Mouse (Mus musculus) intestine, embryonic 15.5 days (tissue): ENCODE data around the gene Zic4. TPM values are rescaled to one million over a fixed set of nuclear protein-coding genes. Genes with fewer than 3 reads are reported as not detected.

Experiments
- ATAC-seq: fragments of 200-750 bp; cut with Nextera tagmentation; 2 replicates; pipeline ENCODE4 v1.8.0; 2017; ENCODE audit warnings: moderate TSS enrichment, moderate library complexity
- H3K27ac ChIP-seq: fragments of 300-500 bp; sonication (generic); 2 replicates; pipeline ENCODE4 v1.5.1; 2015; ENCODE audit warnings: mild to moderate bottlenecking, inconsistent platforms
- H3K27me3 ChIP-seq: fragments of 300-500 bp; sonication (generic); replicated peaks from 2 replicates; pipeline ENCODE4 v1.6.1; 2015; ENCODE audit warnings: inconsistent platforms
- H3K36me3 ChIP-seq: fragments of 300-500 bp; sonication (generic); 2 replicates; pipeline ENCODE4 v1.6.1; 2015; ENCODE audit warnings: inconsistent platforms
- H3K4me1 ChIP-seq: fragments of 300-500 bp; sonication (generic); replicated peaks from 2 replicates; pipeline ENCODE4 v1.6.1; 2015; ENCODE audit warnings: inconsistent platforms
- H3K4me2 ChIP-seq: fragments of 300-500 bp; sonication (generic); replicated peaks from 2 replicates; pipeline ENCODE4 v1.6.1; 2015; ENCODE audit warnings: mild to moderate bottlenecking, inconsistent platforms
- H3K4me3 ChIP-seq: fragments of 300-500 bp; sonication (generic); replicated peaks from 2 replicates; pipeline ENCODE4 v1.5.1; 2015; ENCODE audit warnings: inconsistent platforms
- H3K9ac ChIP-seq: fragments of 300-500 bp; sonication (generic); 2 replicates; pipeline ENCODE4 v1.6.1; 2015; ENCODE audit warnings: inconsistent platforms
- H3K9me3 ChIP-seq: fragments of 300-500 bp; sonication (generic); 2 replicates; pipeline ENCODE4 v1.6.1; 2016; ENCODE audit warnings: inconsistent platforms
- WGBS: fragments of 180-500 bp; shearing (Covaris S2); methylation state at CpG from one replicate; pipeline ENCODE4 v1.1.7; 2015; 5-methylcytosine and 5-hydroxymethylcytosine counted together
- polyA plus RNA-seq: library from polyadenylated mRNA; unstranded; fragments of >200 nt; fragmentation: Nextera tagmentation; extraction: Ambion mirVana; gene quantifications from 2 replicates; pipeline ENCODE4 v1.2.1, GENCODE M21; 2015

Gene Zic4
- polyA plus RNA-seq, result 0.16 TPM in 1 of 2 replicates, not detected in the other

DNA sequence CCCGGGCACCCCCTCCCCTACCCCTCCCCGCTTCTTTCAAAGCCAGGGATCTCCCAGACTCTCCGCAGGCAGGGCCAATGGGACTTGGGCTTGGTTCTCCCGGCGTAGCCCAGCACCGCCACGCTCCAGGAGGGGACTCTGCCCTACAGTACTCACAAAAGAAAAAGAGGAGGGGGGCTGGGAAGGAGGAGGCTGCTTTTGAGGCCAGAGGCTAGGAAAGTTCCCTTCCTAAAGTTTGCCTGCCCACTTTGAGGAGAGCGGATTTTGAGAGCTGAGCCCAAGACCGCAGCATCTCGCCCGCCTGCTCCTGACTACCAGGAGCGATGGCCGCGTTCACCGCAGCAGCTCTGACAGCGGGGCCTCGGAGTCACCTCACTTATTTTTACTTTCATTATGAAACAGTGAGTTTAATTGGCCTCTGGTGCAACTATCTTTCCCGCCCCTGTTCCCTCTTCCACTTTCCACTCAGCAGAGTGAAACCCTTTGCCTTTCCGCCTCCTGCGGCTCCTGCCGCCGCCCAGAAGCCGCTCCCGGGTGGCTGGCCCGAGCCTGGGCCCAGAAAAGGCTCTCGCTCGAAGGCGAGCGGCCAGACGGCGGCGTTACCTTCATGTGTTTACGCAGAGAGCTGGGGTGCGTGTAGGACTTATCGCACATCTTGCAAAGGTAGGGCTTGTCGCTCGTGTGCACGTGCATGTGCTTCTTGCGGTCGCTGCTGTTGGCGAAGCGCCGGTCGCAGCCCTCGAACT lies at the start of gene Zic4:
TSS of gene Zic4 (plus strand) at position 558 of the 746 bp plus-strand sequence.
- Histone ChIP-seq H3K9me3 (no peaks in the 10 kb centered on the region), H3K4me3 (peak within 1 kb of the TSS; percentile 30), H3K36me3 (no peaks in the 10 kb centered on the region), H3K4me1 (peaks cover 12% of the 10 kb centered on the region; the same call in 1 of the 2 replicates), H3K4me2 (peak within 1 kb of the TSS; percentile 52), H3K27ac (no peak within 1 kb of the TSS), H3K27me3 (peaks cover 72% of the 10 kb centered on the region), H3K9ac (no peak within 1 kb of the TSS)
- ATAC-seq, result peak; percentile 58
- under 1% methylated on average over 45 of the region's 45 CpGs for WGBS

DNA sequence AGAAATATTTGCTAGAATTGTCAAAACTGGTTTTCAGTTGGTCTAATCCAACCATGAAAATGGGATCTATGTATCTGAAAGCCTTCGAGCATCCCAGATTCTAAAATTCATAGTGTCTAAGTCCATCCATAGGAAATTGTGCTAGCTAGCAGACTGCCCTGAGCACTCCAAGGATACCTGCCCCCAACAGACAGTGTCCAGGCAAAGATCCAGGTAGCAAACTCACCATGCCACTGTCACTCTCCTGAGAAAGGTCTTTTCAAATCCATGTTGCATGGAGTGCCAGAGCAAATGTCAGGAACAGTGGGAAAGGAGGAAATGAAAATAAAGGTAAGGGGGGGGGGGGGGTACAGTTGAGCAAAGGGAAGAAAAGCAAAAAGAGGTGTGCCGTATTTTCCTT lies 14.6 kb upstream of the Zic4 start:
- 81% methylated on average over 2 of the region's 2 CpGs for WGBS
- Histone ChIP-seq H3K9me3 (no peaks in the 10 kb centered on the region), H3K36me3 (no peaks in the 10 kb centered on the region), H3K27me3 (peaks cover 26% of the 10 kb centered on the region), H3K4me2 (no peak overlapping the region), H3K4me3 (no peak overlapping the region), H3K9ac (no peak overlapping the region), H3K4me1 (no peaks in the 10 kb centered on the region), H3K27ac (no peak overlapping the region)
- no peak for ATAC-seq

DNA sequence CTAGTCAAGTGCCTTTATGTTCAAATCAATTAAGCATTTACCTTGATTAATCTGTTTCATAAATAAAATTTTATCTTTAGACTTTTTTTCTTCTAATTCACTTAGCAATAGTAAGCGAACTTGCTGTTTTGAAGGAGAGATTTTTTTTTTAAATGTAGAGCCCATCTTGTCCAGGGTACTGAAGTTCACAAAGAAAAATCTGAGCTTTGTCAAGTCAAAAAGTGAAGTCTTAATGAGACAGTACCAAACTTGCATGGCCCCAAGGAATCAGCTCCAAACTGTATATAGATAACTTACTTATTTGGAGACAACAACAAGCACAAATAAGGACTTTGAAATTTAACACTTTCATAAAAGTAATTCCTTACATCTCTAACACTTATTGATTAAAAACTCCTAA lies 13.5 kb upstream of the Zic4 start:
- 25% methylated on average over 1 of the region's 1 CpGs for WGBS
- no peak for ATAC-seq
- peaks cover 36% of the 10 kb centered on the region for H3K27me3 ChIP-seq
- H3K27ac ChIP-seq, result no peak overlapping the region
- H3K9me3 ChIP-seq, result no peaks in the 10 kb centered on the region
- H3K4me2 ChIP-seq, result no peak overlapping the region
- no peak overlapping the region for H3K9ac ChIP-seq
- H3K4me3 ChIP-seq, result no peak overlapping the region
- H3K4me1 ChIP-seq, result no peaks in the 10 kb centered on the region
- no peaks in the 10 kb centered on the region for H3K36me3 ChIP-seq

DNA sequence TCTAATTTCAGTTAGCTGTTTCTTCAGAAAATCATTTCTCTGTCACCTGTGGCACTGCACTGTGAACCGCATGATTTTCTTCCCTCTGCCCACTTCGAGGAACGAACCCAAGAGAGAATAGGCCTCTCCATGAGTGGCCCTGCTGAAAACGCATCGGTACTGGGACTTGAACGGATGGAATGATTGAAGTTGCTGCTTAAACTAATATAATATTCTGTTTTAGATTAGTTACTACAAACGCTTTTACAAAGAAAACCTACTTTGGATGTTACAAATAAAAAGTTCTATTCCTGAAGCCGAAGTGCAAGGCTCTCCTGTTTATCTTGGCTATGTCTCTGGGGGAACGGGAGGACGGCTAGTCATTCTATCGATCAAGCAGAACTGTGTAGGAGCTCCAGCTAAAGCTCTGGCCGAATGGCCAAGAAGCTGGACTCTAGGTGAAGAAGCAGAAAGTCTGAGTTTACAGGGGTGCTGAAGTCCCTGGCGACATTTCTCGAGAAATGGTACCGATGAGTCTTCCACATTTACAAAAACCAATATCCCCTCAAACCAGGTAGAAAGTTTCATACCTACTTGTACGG lies 11.9 kb upstream of the Zic4 start:
- Histone ChIP-seq H3K27ac (no peak overlapping the region), H3K27me3 (peaks cover 52% of the 10 kb centered on the region), H3K36me3 (no peaks in the 10 kb centered on the region), H3K4me1 (no peaks in the 10 kb centered on the region), H3K9ac (no peak overlapping the region), H3K9me3 (no peaks in the 10 kb centered on the region), H3K4me3 (no peak overlapping the region), H3K4me2 (no peak overlapping the region)
- no peak for ATAC-seq
- WGBS, result 1% methylated on average over 16 of the region's 16 CpGs

DNA sequence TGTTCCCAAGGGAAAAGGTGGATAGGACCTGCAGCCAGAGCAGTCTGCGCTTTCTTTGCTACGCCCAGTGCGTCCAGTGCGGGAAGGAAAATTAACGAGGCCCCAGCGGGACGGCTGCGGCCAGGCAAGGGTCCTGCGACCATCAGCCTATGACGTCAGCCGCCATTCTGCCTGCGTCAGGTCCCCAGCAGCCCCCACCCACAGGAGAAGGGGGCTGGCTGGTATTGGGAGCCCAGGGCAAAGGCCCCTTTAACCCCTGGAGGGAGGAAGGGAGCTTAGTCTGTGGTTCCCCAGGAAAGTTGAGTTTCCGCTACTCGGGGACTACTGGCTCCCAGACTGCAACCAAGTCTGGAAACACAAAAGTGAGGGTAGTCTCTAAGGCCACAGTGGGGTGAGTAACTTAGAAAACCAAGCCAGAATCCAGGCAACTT lies 11.3 kb upstream of the Zic4 start:
- Histone ChIP-seq H3K27me3 (peaks cover 57% of the 10 kb centered on the region), H3K4me1 (no peaks in the 10 kb centered on the region), H3K36me3 (no peaks in the 10 kb centered on the region), H3K9me3 (no peaks in the 10 kb centered on the region), H3K4me3 (no peak overlapping the region), H3K4me2 (no peak overlapping the region), H3K27ac (no peak overlapping the region), H3K9ac (no peak overlapping the region)
- 1% methylated on average over 14 of the region's 14 CpGs for WGBS
- ATAC-seq, result no peak

DNA sequence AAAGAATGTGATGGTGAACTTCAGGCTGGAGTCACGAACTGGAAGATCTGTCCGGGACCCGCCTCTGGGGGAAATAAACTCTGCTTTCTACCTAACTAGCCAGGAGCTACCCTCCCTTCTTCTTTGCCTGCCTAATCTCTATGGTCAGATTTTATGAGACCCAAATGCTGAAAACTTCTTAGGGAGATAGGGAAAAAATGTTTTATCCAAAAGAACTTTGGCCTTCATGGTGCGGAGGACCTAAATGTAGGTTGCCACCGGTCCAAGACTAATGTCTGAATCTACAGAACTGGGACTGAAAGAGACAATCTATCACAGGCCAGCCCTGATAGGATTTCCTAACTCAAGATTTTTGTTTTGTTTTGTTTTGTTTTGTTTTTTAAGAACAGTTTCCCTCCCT lies 10.9 kb upstream of the Zic4 start:
- no peak overlapping the region for H3K27ac ChIP-seq
- H3K4me3 ChIP-seq, result no peak overlapping the region
- H3K27me3 ChIP-seq, result peaks cover 60% of the 10 kb centered on the region
- ATAC-seq, result no peak
- 7% methylated on average over 5 of the region's 5 CpGs for WGBS
- H3K9ac ChIP-seq, result no peak overlapping the region
- no peaks in the 10 kb centered on the region for H3K9me3 ChIP-seq
- no peaks in the 10 kb centered on the region for H3K36me3 ChIP-seq
- no peak overlapping the region for H3K4me2 ChIP-seq
- no peaks in the 10 kb centered on the region for H3K4me1 ChIP-seq

DNA sequence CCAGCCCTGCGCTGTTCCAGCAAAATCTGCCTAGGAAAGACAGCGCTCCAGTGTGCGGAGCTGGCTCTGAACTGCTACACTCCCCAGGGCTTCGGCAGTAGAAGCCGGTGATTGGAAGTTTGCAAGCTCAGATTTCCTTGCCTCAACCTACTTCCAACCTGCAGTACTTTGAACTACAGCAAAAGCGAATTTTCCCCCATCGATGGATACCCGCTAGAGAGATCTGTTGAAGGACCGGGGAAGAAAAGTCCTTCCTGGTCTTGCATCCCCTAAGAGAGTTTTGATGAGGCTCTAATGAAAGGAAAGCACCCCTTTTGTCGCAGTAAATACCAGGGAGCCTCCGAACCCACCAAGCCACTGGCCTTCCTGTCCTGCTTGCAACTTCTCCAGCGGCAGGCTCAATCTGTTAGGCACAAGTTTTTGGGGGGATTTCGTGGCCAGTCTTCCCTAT lies 10.2 kb upstream of the Zic4 start:
- H3K9ac ChIP-seq, result no peak overlapping the region
- ATAC-seq, result no peak
- H3K4me1 ChIP-seq, result no peaks in the 10 kb centered on the region
- H3K4me3 ChIP-seq, result no peak overlapping the region
- 2% methylated on average over 13 of the region's 13 CpGs for WGBS
- no peak overlapping the region for H3K4me2 ChIP-seq
- no peak overlapping the region for H3K27ac ChIP-seq
- H3K9me3 ChIP-seq, result no peaks in the 10 kb centered on the region
- H3K36me3 ChIP-seq, result no peaks in the 10 kb centered on the region
- peaks cover 66% of the 10 kb centered on the region for H3K27me3 ChIP-seq

DNA sequence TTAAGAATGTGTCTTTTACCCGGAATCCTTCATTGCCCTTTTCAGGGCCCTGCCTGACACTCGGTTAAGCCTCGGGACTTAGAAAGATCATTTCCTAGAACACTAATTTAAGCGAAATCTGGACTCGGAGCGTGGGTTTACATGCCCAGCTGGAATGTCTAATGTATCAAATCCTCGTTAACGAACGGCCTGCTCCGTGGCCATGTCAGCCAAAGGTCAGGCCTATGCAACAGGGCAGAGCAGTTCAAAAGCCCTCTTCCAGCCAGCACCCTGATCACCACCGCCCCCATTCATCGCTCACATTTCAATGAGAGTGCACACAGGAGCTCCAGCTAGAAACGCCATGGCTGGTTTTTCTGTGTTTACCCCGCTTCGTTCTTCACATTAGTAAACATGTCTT lies 9.4 kb upstream of the Zic4 start:
- H3K27me3 ChIP-seq, result peaks cover 69% of the 10 kb centered on the region
- no peak for ATAC-seq

DNA sequence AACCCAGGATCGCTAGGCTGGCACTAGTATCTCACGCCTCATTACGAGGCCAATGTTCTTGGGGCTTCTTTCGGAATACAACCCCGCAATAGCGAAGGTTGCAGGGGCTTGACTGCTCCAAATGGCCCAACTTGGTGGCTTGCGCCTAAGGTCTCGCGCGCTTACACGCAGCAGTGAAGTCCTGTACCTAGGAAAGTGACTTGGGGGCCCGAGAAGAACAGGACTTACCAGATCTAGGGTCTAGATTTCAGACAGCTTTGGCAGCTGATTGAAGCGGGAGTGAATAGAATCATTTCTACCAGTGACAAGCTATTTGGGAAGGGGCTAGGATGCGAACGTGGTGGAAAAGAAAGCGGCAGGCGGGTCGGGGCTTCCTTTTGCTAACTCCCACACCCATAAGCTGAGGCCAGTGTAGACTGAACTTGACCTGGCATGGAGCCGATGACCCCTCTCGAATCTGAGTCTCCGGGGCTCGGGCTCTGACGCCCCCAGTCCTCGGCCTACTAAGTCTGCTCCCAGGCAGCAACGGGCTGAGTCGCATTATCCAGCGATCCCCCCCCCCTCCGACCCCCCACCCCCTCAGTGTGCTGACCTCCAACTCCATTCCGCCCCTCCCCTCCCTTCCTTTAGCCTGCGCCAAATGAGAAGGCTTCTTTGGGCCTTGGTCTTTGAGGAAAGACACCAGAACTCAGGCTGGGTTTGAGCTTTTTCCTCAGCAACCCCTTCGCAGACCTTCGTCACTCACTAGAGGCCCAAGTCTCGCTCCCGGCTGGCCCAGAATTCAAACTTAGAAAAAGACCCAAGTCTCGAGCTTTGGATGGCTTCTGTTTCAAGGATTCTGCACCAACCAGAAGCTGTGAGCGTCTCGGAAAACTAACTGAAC lies 8.4 kb upstream of the Zic4 start:
- no peak for ATAC-seq
- Histone ChIP-seq H3K27ac (no peak overlapping the region), H3K4me1 (no peaks in the 10 kb centered on the region), H3K4me3 (no peak overlapping the region), H3K36me3 (no peaks in the 10 kb centered on the region), H3K9ac (no peak overlapping the region), H3K9me3 (no peaks in the 10 kb centered on the region), H3K4me2 (no peak overlapping the region), H3K27me3 (peaks cover 72% of the 10 kb centered on the region)
- WGBS, result 2% methylated on average over 37 of the region's 37 CpGs

More for the DNA sequence above, 9.4 kb upstream of the Zic4 start:
- Histone ChIP-seq H3K36me3 (no peaks in the 10 kb centered on the region), H3K9me3 (no peaks in the 10 kb centered on the region), H3K4me3 (no peak overlapping the region), H3K4me2 (no peak overlapping the region), H3K9ac (no peak overlapping the region), H3K4me1 (no peaks in the 10 kb centered on the region), H3K27ac (no peak overlapping the region)
- 1% methylated on average over 15 of the region's 15 CpGs for WGBS

DNA sequence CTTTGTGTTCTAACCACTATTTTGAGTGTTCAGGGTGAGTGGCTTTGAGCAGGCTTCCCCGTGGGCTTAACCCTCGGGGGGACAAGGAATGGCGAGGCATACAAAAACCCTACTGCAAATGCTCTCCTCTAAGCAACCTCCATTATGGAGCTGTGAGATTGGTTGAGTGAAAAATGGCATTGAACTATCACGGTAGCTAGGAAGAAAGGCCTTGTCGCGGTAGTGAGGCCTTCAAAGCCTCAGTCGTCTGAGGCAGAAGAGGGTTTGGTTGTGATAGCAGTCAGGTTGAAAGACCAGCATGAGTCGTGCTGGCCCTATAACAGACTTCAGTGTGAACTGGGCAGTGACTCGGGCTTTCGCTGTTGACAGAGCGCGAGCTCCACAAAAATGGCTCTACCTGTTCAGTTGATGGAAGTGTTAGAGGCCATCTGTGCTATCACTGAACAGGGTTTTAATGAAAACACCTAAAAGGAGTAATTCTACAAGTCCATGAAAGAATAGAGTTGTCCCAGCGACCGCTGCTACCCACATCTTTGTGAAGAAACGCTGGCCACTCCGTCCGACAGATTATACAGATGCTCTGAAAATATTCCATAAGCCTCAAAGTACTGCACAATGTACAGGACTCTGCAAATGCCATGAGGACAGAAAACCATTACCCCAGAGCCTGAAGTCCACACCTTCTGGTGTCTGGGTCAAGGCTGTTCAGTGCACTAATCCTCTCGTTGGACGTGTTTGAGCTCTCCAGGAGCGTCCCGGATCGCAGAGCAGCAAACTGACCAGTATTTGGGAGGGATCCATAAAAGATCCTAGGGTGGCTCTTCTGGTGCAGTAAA lies 7.6 kb upstream of the Zic4 start:
- Histone ChIP-seq H3K27ac (no peak overlapping the region), H3K36me3 (no peaks in the 10 kb centered on the region), H3K27me3 (peaks cover 77% of the 10 kb centered on the region), H3K9me3 (no peaks in the 10 kb centered on the region), H3K4me1 (no peaks in the 10 kb centered on the region), H3K9ac (no peak overlapping the region), H3K4me3 (no peak overlapping the region), H3K4me2 (no peak overlapping the region)
- 5% methylated on average over 22 of the region's 22 CpGs for WGBS
- no peak for ATAC-seq

DNA sequence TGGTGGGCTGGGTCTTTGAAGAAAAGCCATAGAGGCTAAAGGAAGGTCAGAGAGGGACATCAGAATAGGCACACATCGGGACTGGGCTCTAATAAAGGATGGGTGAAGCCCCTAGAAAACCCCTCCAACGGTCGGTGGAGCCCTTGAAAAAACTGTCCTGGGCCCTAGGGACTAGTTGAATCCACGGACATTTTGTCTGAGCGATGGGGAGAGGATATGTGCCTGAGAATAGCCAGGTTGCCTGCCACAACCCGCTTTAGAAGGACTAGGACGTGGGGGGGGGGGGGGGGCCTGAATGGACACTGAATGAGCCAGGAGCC lies 7.0 kb upstream of the Zic4 start:
- 1% methylated on average over 7 of the region's 7 CpGs for WGBS
- no peaks in the 10 kb centered on the region for H3K36me3 ChIP-seq
- no peaks in the 10 kb centered on the region for H3K4me1 ChIP-seq
- no peak overlapping the region for H3K27ac ChIP-seq
- no peak for ATAC-seq
- H3K27me3 ChIP-seq, result peaks cover 79% of the 10 kb centered on the region
- H3K9me3 ChIP-seq, result no peaks in the 10 kb centered on the region
- no peak overlapping the region for H3K9ac ChIP-seq
- no peak overlapping the region for H3K4me3 ChIP-seq
- no peak overlapping the region for H3K4me2 ChIP-seq
